Mouse (Mus musculus) brain, embryonic 14.5 days (tissue): ENCODE measurements at regions not wholly inside any gene's neighbourhood (a gene's known extent, or its start where the extent isn't known, plus 50 kb on each side); places are given as distances from the start of the nearest gene placed in this dataset.

Experiments used
- CTCF ChIP-seq: fragments of 200-500 bp; IDR thresholded peaks from 2 replicates; pipeline ENCODE4 v1.5.1; 2012; ENCODE audit warnings: inconsistent platforms, mild to moderate bottlenecking, moderate library complexity, borderline replicate concordance; ENCODE audit not compliant: insufficient read depth, insufficient read length; ENCODE audit errors: extremely low read depth
- POLR2A ChIP-seq: fragments of 200-500 bp; IDR thresholded peaks from 2 replicates; pipeline ENCODE4 v1.6.1; 2012; ENCODE audit warnings: mild to moderate bottlenecking, inconsistent platforms, borderline replicate concordance; ENCODE audit not compliant: poor library complexity, insufficient read depth, insufficient read length, severe bottlenecking; ENCODE audit errors: extremely low read depth

GRCm38 (mm10) chr16:76160879-76161278 is 138.8 kb upstream of the Samsn1 start:
- TF ChIP-seq POLR2A (no peak), CTCF (no peak)
